ENCODE assay signal across 12 mouse cellular contexts in the genomic region with DNA sequence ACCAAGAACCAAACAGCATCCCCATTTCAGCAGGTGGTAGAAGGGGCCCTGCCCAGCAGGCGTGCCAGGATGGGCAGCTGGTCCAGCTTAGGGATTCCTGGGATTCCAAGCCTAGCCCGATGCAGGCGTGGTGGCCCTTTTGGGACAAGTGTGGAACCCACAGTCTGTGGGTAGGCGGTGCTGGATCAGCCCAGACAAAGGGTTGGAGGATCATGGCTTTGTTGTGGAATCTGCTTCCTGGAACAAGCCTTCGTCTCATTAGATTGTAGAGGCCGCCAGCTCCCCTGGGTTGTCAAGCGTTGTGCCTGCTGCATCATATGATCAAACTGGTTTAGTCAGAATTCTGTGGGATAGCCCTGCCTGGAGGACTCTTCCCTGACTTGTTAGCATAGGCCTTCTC. TPM values are rescaled to one million over a fixed set of nuclear protein-coding genes. Genes with fewer than 3 reads are reported as not detected.
DNase-seq lines count a peak whose midpoint lies in the region; ATAC-seq and TF ChIP-seq lines count a peak whose summit lies in the region.
"Had no signal": no experiment of that assay in that cellular context is flagged by ENCODE, and none has a peak within 500 bp of the region (broad histone marks: within the 10 kb centered on the region; RNA-seq: fewer than 3 reads in every experiment).

No protein-coding gene starts in this region.

- DNase-seq in kidney, adult 18-20 months = no peak
- peak; percentile 22 for DNase-seq in ES-E14 (ENCODE audit: low read depth, low spot score)
- DNase-seq in spleen, postnatal 10 days (ENCODE audit: low spot score in 2 of 2) = no peak
- DNase-seq in frontal cortex, postnatal 36 days (ENCODE audit: low spot score in 2 of 2) = no peak
- no peak for DNase-seq in T-cell, adult 2 months (ENCODE audit: low spot score)
- DNase-seq: layer of hippocampus, adult 9-11 months; midbrain, embryonic 14.5 days had no signal

- in situ Hi-C loops in ES-E14 (cut with MboI; ENCODE audit: low sequenced_read_pairs in 2 of 2, unreplicated experiment in 2 of 2) = no loop called here

- H3K4me3 ChIP-seq in kidney, embryonic 16.5 days (ENCODE audit: low read length) = no peak overlapping the region
- no peak overlapping the region for H3K4me3 ChIP-seq in C2C12 (ENCODE audit: insufficient read depth, poor library complexity, severe bottlenecking)
- no peak overlapping the region for H3K4me3 ChIP-seq in ES-E14 (ENCODE audit: insufficient read depth in 1 of 2, low read depth in 1 of 2, low read length in 2 of 2, poor library complexity in 1 of 2, severe bottlenecking in 1 of 2)
- no peak overlapping the region for H3K4me3 ChIP-seq in heart, embryonic 15.5 days
- H3K4me3 ChIP-seq: hindbrain, embryonic 12.5 days; liver, embryonic 12.5 days had no signal

- no peaks in the 10 kb centered on the region for H3K9me3 ChIP-seq in kidney, embryonic 16.5 days (ENCODE audit: low read length)
- H3K9me3 ChIP-seq in ES-E14 (ENCODE audit: control insufficient read depth, insufficient read depth, low read depth, low read length) = no peaks in the 10 kb centered on the region
- H3K9me3 ChIP-seq in heart, embryonic 15.5 days (replicated peaks) = no peaks in the 10 kb centered on the region
- H3K9me3 ChIP-seq: hindbrain, embryonic 12.5 days; liver, embryonic 12.5 days had no signal

- no peak overlapping the region for H3K4me2 ChIP-seq in kidney, embryonic 16.5 days (replicated peaks; ENCODE audit: low read depth, low read length)
- H3K4me2 ChIP-seq in heart, embryonic 15.5 days = peak overlapping the region; percentile 24
- H3K4me2 ChIP-seq: hindbrain, embryonic 12.5 days; liver, embryonic 12.5 days had no signal

- peaks cover 100% of the 10 kb centered on the region for H3K79me2 ChIP-seq in C2C12 (ENCODE audit: control insufficient read depth, insufficient read depth)

- H3K9ac ChIP-seq in kidney, embryonic 16.5 days (replicated peaks; ENCODE audit: low read length) = no peak overlapping the region
- no peak overlapping the region for H3K9ac ChIP-seq in ES-E14 (ENCODE audit: insufficient read depth, low read depth, low read length, poor library complexity, severe bottlenecking)
- H3K9ac ChIP-seq in heart, embryonic 15.5 days = no peak overlapping the region
- H3K9ac ChIP-seq: hindbrain, embryonic 12.5 days; liver, embryonic 12.5 days had no signal

- peaks cover 92% of the 10 kb centered on the region for H3K79me3 ChIP-seq in C2C12 (ENCODE audit: low read depth)

- H3K27me3 ChIP-seq in kidney, embryonic 16.5 days (ENCODE audit: insufficient read depth, low read length) = no peaks in the 10 kb centered on the region
- H3K27me3 ChIP-seq in C2C12 (ENCODE audit: control insufficient read depth, insufficient read depth, insufficient read length) = no peaks in the 10 kb centered on the region
- no peaks in the 10 kb centered on the region for H3K27me3 ChIP-seq in heart, embryonic 15.5 days
- H3K27me3 ChIP-seq: hindbrain, embryonic 12.5 days; liver, embryonic 12.5 days had no signal

- WGBS in kidney, embryonic 16.5 days = 79% methylated on average over 7 of the region's 7 CpGs
- 50% methylated on average over 7 of the region's 7 CpGs for WGBS in heart, embryonic 15.5 days

- peak; percentile 10; the same call in 1 of the 2 replicates for ATAC-seq in kidney, embryonic 16.5 days (ENCODE audit: low FRiP score, low TSS enrichment)
- no peak for ATAC-seq in heart, embryonic 15.5 days (replicated peaks; ENCODE audit: insufficient number of reproducible peaks, insufficient read depth, low FRiP score, low read depth)
- ATAC-seq: liver, embryonic 12.5 days had no signal

- H3K27ac ChIP-seq in kidney, embryonic 16.5 days (ENCODE audit: low read length) = no peak overlapping the region; the same call in 1 of the 2 replicates
- H3K27ac ChIP-seq in ES-E14 (ENCODE audit: insufficient read depth, low read depth, low read length, poor library complexity, severe bottlenecking) = no peak overlapping the region
- H3K27ac ChIP-seq in heart, embryonic 15.5 days = peak overlapping the region; percentile 87
- H3K27ac ChIP-seq: hindbrain, embryonic 12.5 days; liver, embryonic 12.5 days had no signal

- no peak for TF ChIP-seq CTCF in C2C12 (IDR thresholded peaks at IDR 0.05; ENCODE audit: control insufficient read depth, insufficient read depth, insufficient read length)

- H3K36me3 ChIP-seq in kidney, embryonic 16.5 days (ENCODE audit: insufficient read depth, low read length) = no peaks in the 10 kb centered on the region
- H3K36me3 ChIP-seq in C2C12 (ENCODE audit: control insufficient read depth, insufficient read depth) = no peaks in the 10 kb centered on the region
- H3K36me3 ChIP-seq in ES-E14 (ENCODE audit: control insufficient read depth, insufficient read depth, low read length, poor library complexity, severe bottlenecking) = no peaks in the 10 kb centered on the region
- H3K36me3 ChIP-seq in heart, embryonic 15.5 days = 0 out of 2 replicates have a peak, but pooled peaks cover 1% of the 10 kb centered on the region
- H3K36me3 ChIP-seq: hindbrain, embryonic 12.5 days had no signal

- H3ac ChIP-seq in C2C12 (ENCODE audit: control insufficient read depth, insufficient read length, low read depth) = no peak overlapping the region

- peaks cover 21% of the 10 kb centered on the region for H3K4me1 ChIP-seq in kidney, embryonic 16.5 days (ENCODE audit: insufficient read depth, low read length)
- H3K4me1 ChIP-seq in ES-E14 (ENCODE audit: control insufficient read depth in 2 of 2, insufficient read depth in 2 of 2, low read length in 2 of 2, poor library complexity in 1 of 2) = peaks cover 0 to 12% of the 10 kb centered on the region in 2 experiments; a peak in 1 of 4 replicates
- peaks cover 65% of the 10 kb centered on the region for H3K4me1 ChIP-seq in heart, embryonic 15.5 days (replicated peaks)

TF ChIP-seq in C2C12, 6 proteins besides CTCF, POLR2A, EP300 and RAD21:
- TF ChIP-seq MYOD1 (IDR thresholded peaks at IDR 0.05; ENCODE audit: control insufficient read depth, insufficient read length, low read depth) = peak; percentile 86
- TF ChIP-seq FOSL1 (IDR thresholded peaks at IDR 0.05; ENCODE audit: insufficient read depth, low read length, poor library complexity, severe bottlenecking) = no peak
- peak; percentile 54 for TF ChIP-seq USF1 (IDR thresholded peaks at IDR 0.05; ENCODE audit: low read depth)

TF ChIP-seq in ES-E14, 5 proteins besides CTCF, POLR2A, EP300 and RAD21:
- no peak for TF ChIP-seq MAFK (IDR thresholded peaks at IDR 0.05; ENCODE audit: insufficient read depth, low read depth, low read length)
- no peak for TF ChIP-seq ZC3H11A (IDR thresholded peaks at IDR 0.05; ENCODE audit: borderline replicate concordance, low read depth, low read length)
- no peak for TF ChIP-seq HCFC1 (IDR thresholded peaks at IDR 0.05; ENCODE audit: borderline replicate concordance, insufficient read depth, low read length)
- TF ChIP-seq CHD2 (IDR thresholded peaks at IDR 0.05; ENCODE audit: low read depth, low read length) = no peak
- TF ChIP-seq ZNF384 (IDR thresholded peaks at IDR 0.05; ENCODE audit: low read depth, low read length) = no peak
TF ChIP-seq in ES-E14: peak in this region for 0.

RNA-seq across cellular contexts. Expression of gene Bicd2, which starts 21.0 kb away (rescaled TPM):
- 27.9 and 29.4 TPM in 2 replicates for polyA plus RNA-seq in kidney, embryonic 16.5 days (2015; fragmentation: Nextera tagmentation; extraction: Ambion mirVana)
- polyA plus RNA-seq in C2C12 (2012; fragmentation: generic; extraction: Trizol) = 42.9 TPM
- 18.2 and 25.5 TPM in 2 replicates for total RNA-seq in ES-E14 (2012; rRNA removed)
- polyA plus RNA-seq in heart, embryonic 15.5 days (2015; fragmentation: Nextera tagmentation; extraction: Ambion mirVana) = 47.4 and 48.2 TPM in 2 replicates

RNA-seq across cellular contexts. Expression of gene Fgd3, which starts 42.3 kb away (rescaled TPM):
- 1.0 and 1.1 TPM in 2 replicates for polyA plus RNA-seq in kidney, embryonic 16.5 days (2015; fragmentation: Nextera tagmentation; extraction: Ambion mirVana)
- polyA plus RNA-seq in C2C12 (2012; fragmentation: generic; extraction: Trizol) = 44.8 TPM
- total RNA-seq in ES-E14 (2012; rRNA removed) = 1.5 and 6.2 TPM in 2 replicates
- 0.14 and 0.32 TPM in 2 replicates for polyA plus RNA-seq in heart, embryonic 15.5 days (2015; fragmentation: Nextera tagmentation; extraction: Ambion mirVana)

RNA-seq across cellular contexts. Expression of gene Ippk, which starts 58.7 kb away (rescaled TPM):
- polyA plus RNA-seq in kidney, embryonic 16.5 days (2015; fragmentation: Nextera tagmentation; extraction: Ambion mirVana) = 17.4 and 17.9 TPM in 2 replicates
- polyA plus RNA-seq in C2C12 (2012; fragmentation: generic; extraction: Trizol) = 5.4 TPM
- total RNA-seq in ES-E14 (2012; rRNA removed) = 12.1 and 16.9 TPM in 2 replicates
- 10.0 and 11.1 TPM in 2 replicates for polyA plus RNA-seq in heart, embryonic 15.5 days (2015; fragmentation: Nextera tagmentation; extraction: Ambion mirVana)

Comparison
In these comparisons a context has a peak if more than half of its experiments do, and no peak if none do; other contexts are left out.
1. RNA of gene Fgd3, which starts 42.3 kb away (polyA plus RNA-seq): 44.8 TPM in C2C12 (single experiment); 1.0 to 1.1 TPM in kidney, embryonic 16.5 days and 0.14 to 0.32 TPM in heart, embryonic 15.5 days; every median in the first group is over 10 times any median in the second.